Mouse (Mus musculus) thymus, adult 2 months (tissue): ENCODE data around the gene Macf1. TPM values are rescaled to one million over a fixed set of nuclear protein-coding genes. Genes with fewer than 3 reads are reported as not detected.

ENCODE experiments used
- DNase-seq: peaks from one replicate; pipeline ENCODE4 v3.0.0; 2021
- H3K27ac ChIP-seq: fragments of 200-500 bp; 2 replicates; pipeline ENCODE4 v1.5.1; 2012; ENCODE audit warnings: low read length, control low read depth; ENCODE audit not compliant: control insufficient read depth, insufficient read depth
- H3K27me3 ChIP-seq: fragments of 200-500 bp; 2 replicates; pipeline ENCODE4 v1.6.1; 2012; ENCODE audit warnings: mild to moderate bottlenecking, low read length, moderate library complexity, mixed read lengths; ENCODE audit not compliant: control insufficient read depth, insufficient read depth
- H3K36me3 ChIP-seq: fragments of 200-500 bp; 2 replicates; pipeline ENCODE4 v1.6.1; 2012; ENCODE audit warnings: mild to moderate bottlenecking, low read length, moderate library complexity; ENCODE audit not compliant: control insufficient read depth, insufficient read depth
- H3K4me1 ChIP-seq: fragments of 200-500 bp; replicated peaks from 2 replicates; pipeline ENCODE4 v1.6.1; 2012; ENCODE audit warnings: low read length; ENCODE audit not compliant: control insufficient read depth, insufficient read depth
- H3K4me3 ChIP-seq: fragments of 200-500 bp; 2 replicates; pipeline ENCODE4 v1.5.1; 2012; ENCODE audit warnings: mild to moderate bottlenecking, low read length, control low read depth, moderate library complexity; ENCODE audit not compliant: control insufficient read depth, insufficient read depth
- CTCF ChIP-seq: fragments of 200-500 bp; IDR thresholded peaks from 2 replicates; pipeline ENCODE4 v1.5.1; 2012; ENCODE audit warnings: mild to moderate bottlenecking, control low read depth, low read length, moderate library complexity, borderline replicate concordance; ENCODE audit not compliant: control insufficient read depth, poor library complexity, insufficient read depth; ENCODE audit errors: extremely low read depth
- POLR2A ChIP-seq: fragments of 200-500 bp; IDR thresholded peaks from 2 replicates; pipeline ENCODE4 v1.6.1; 2012; ENCODE audit warnings: mild to moderate bottlenecking, low read length, control low read depth, moderate library complexity; ENCODE audit not compliant: control insufficient read depth, poor library complexity, insufficient read depth; ENCODE audit errors: extremely low read depth
- WGBS: fragments of 180-500 bp; shearing (Covaris S2); methylation state at CpG from one replicate; pipeline ENCODE4 v1.1.7; 2018; 5-methylcytosine and 5-hydroxymethylcytosine counted together
- polyA plus RNA-seq: library from polyadenylated mRNA; depleted of rRNA; stranded (reverse); fragments of >200 nt; gene quantifications from 2 replicates; pipeline ENCODE4 v1.2.3, GENCODE M21; 2012

The Macf1 gene
- polyA plus RNA-seq, 1 experiment, result 121 TPM

DNA sequence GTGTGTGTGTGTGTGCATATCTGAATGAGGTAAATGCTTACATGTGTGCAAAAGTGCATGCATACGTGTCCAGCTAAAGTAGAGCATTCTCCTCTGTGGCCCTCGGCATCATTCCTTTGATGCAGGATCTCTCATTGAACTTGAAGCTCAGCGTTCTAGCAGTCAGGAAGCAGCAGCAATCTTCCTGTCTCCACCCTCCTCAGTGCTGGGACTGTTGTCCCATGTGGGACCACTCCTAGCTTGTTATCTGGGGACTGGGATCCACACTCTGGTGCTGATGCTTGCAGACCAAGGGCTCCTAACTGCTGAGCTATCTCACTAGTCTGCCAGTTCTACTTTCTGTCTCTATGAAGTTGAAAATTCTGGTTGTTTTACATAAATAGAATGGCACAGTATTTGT, 52.5 kb downstream of the Macf1 start:
- no peaks in the 10 kb centered on the region for H3K27me3 ChIP-seq
- no peak overlapping the region for H3K27ac ChIP-seq
- H3K4me1 ChIP-seq, result no peaks in the 10 kb centered on the region
- no peak for DNase-seq
- TF ChIP-seq POLR2A (no peak), CTCF (no peak)
- H3K4me3 ChIP-seq, result no peak overlapping the region
- no peaks in the 10 kb centered on the region for H3K36me3 ChIP-seq
- 82% methylated on average over 3 of the region's 3 CpGs for WGBS

DNA sequence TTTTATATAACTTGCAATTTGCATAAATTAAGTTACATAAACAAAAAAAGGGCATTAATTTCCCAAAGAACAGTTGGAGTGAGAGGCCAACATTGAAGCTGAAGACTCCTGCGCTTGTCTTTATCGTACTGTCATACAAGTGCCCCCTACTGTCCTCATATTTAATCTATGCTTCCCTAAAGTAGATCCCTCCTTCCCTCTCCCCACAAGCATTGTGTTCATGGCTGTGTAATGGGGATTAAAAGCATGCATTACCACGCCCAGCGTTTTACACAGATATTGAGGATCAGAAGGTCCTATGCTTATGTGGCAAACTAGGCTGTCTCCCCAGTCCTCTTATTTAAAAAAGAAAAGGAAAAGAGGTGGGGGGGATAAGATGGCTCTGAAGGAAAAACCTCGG, 56.5 kb downstream of the Macf1 start:
- no peak overlapping the region for H3K27ac ChIP-seq
- no peaks in the 10 kb centered on the region for H3K36me3 ChIP-seq
- no peak for TF ChIP-seq POLR2A
- no peak for DNase-seq
- no peak overlapping the region for H3K4me3 ChIP-seq
- H3K27me3 ChIP-seq, result no peaks in the 10 kb centered on the region
- no peaks in the 10 kb centered on the region for H3K4me1 ChIP-seq
- WGBS, result 89% methylated on average over 5 of the region's 5 CpGs

DNA sequence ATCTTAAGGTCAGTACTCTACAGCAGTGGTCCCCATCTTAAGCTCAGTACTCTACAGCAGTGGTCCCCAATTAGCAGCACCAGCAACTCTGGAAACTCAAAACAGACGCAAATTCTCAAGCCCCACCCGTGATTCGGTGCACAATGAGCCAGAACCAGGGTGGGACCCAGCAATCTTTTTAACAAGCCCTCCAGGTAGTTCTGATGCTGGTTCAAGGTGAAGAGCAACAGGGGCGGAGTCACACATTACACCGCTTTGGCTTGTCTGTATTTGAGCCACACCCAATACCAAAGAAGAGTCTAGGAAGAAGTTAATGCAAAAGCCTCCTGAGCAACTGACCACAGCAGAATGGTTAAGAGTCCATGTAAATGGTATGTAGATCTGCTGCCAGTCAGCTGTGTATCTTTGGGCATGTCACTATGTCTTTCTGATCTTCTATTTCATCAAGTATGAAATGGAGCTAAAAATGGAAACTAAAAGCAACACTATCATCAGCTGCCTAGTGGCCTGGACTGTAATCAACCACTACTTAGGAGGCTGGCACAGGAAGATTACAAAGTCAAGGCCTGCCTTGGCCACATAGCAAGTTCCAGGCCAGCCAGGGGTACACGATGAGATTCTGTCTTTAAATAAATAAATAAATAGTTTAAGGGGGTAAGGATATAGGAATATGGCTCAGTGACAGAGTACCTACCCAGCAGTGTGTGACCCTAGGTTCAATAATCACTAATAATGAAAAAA, 58.7 kb downstream of the Macf1 start:
- WGBS, result 91% methylated on average over 6 of the region's 6 CpGs
- no peaks in the 10 kb centered on the region for H3K36me3 ChIP-seq
- no peaks in the 10 kb centered on the region for H3K27me3 ChIP-seq
- DNase-seq, result no peak
- no peak overlapping the region for H3K27ac ChIP-seq
- H3K4me1 ChIP-seq, result no peaks in the 10 kb centered on the region
- H3K4me3 ChIP-seq, result no peak overlapping the region
- TF ChIP-seq CTCF (no peak), POLR2A (no peak)

DNA sequence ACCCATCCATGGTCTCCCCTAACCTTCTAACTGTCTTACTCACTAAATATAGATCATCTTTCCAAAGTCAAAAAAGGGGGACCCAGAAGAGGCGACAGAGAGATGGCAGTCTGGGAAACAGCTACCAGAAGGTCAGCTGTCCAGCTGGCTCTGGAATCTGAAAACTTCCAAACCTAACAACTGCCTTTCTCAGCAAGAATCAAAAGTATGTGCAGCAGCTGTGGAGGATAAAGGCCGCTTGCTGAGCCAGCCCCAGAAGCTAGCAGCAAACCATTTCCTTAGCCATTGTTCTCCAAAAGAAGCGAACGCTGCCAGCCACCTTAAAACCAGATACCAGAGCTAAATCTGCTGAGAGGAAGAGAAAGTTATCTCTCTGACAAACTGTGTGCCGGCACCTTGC, 59.7 kb downstream of the Macf1 start:
- TF ChIP-seq POLR2A (no peak), CTCF (no peak)
- no peak for DNase-seq
- 85% methylated on average over 5 of the region's 5 CpGs for WGBS

DNA sequence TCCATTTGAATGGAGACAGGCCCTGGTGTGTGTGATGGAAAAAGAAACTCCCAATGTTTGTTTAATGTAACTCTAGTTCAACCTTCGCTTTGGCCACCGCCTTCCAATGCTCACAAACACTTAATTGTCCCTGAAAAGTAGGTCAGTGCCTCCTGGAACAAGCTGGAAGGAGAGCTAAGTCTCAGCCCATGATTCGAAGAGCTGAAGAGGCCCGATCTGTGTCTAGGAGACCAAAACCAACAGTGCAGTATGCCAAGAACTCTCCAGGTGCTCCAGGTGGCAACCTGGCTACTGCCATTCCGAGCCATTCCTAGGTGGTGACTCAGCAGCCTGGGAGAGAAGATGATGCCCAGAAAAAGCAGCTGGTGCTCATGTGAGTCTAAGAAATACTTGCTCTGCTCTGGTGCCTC, 60.4 kb downstream of the Macf1 start:
- H3K27me3 ChIP-seq, result no peaks in the 10 kb centered on the region
- no peak for DNase-seq
- TF ChIP-seq POLR2A (no peak), CTCF (no peak)
- H3K4me1 ChIP-seq, result no peaks in the 10 kb centered on the region
- no peak overlapping the region for H3K4me3 ChIP-seq
- H3K36me3 ChIP-seq, result no peaks in the 10 kb centered on the region
- no peak overlapping the region for H3K27ac ChIP-seq
- 91% methylated on average over 5 of the region's 5 CpGs for WGBS

More for the DNA sequence above, 59.7 kb downstream of the Macf1 start:
- Histone ChIP-seq H3K27ac (no peak overlapping the region), H3K4me3 (no peak overlapping the region), H3K4me1 (no peaks in the 10 kb centered on the region), H3K36me3 (no peaks in the 10 kb centered on the region), H3K27me3 (no peaks in the 10 kb centered on the region)

DNA sequence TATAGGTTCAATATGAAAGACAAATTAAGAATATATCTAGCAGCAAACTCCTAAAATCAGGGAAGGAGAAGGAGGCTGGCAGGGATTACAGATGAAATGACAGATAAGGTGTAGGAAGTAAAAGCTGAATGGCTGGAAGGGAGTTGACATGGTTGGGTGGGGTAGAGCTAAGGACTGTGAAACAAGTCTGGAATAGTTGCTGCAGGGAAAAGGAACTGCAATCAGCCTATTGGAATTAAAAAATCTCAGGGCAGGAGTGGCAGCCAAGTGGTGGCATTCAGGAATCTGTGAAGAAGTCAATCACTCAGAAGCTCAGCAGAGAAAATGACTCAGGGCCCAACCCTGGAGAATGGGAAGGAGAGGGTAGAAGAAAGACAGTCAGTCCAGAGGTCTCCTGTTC, 62.4 kb downstream of the Macf1 start:
- Histone ChIP-seq H3K27ac (no peak overlapping the region), H3K27me3 (no peaks in the 10 kb centered on the region), H3K4me1 (no peaks in the 10 kb centered on the region), H3K36me3 (no peaks in the 10 kb centered on the region), H3K4me3 (no peak overlapping the region)
- TF ChIP-seq POLR2A (no peak), CTCF (no peak)
- no peak for DNase-seq
